Mouse (Mus musculus) B cell, adult (primary cell): Measurements from ENCODE around the gene Exd1. TPM values are rescaled to one million over a fixed set of nuclear protein-coding genes. Genes with fewer than 3 reads are reported as not detected.

Experiments used
- total RNA-seq: library from RNA; stranded (reverse); gene quantifications from 4 replicates; pipeline ENCODE4 v1.2.4, GENCODE M21; 2023; ENCODE audit not compliant: inconsistent age

Gene Exd1
- total RNA-seq, result 0.10 to 0.36 TPM (median 0.10 TPM) in 3 of 4 replicates, not detected in the other

DNA sequence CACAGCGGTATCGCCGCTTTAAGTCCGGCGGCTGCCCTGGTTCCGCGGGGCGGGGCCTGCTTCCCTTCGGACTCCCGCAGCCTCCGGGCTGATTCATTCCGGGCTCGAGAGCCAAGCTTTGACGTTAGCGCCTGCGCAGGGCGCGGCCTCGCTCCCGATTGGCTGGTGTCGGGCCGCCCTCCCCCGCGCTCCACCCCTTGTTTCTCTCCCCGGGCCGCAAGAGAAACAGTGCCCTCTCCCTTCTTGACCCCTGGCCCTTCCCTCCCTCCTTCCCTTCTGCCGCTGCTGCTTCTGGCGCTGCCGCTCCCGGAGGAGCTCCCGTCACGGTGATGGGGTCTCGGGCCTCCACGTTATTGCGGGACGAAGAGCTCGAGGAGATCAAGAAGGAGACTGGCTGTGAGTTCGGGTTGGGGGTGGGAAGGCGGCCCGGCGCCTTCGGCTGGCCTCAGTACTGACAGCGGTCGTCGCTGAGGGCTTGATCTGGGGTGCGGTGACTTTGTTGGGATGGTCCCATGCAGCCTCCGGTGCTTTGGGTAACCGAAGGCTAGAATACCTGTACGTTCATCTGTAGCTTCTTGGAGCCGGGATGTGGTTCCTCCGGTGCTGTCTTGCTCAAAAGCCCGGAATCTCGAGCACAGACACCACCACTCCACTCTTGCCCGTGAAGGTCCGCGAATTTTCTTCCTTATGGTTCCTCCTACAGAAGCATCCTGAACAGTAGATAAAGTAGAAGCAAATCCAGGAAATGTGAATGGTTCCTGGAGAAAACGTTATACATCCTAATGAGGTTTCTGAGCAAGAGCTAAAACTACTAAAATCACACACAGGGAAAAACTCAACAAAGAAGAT, at the start of gene Exd1, which contains the start of gene Chp1:
Exd1 (minus strand) TSS at position 106 of the 849 bp plus-strand sequence.
Chp1 (plus strand) TSS at position 176 of the 849 bp plus-strand sequence.

DNA sequence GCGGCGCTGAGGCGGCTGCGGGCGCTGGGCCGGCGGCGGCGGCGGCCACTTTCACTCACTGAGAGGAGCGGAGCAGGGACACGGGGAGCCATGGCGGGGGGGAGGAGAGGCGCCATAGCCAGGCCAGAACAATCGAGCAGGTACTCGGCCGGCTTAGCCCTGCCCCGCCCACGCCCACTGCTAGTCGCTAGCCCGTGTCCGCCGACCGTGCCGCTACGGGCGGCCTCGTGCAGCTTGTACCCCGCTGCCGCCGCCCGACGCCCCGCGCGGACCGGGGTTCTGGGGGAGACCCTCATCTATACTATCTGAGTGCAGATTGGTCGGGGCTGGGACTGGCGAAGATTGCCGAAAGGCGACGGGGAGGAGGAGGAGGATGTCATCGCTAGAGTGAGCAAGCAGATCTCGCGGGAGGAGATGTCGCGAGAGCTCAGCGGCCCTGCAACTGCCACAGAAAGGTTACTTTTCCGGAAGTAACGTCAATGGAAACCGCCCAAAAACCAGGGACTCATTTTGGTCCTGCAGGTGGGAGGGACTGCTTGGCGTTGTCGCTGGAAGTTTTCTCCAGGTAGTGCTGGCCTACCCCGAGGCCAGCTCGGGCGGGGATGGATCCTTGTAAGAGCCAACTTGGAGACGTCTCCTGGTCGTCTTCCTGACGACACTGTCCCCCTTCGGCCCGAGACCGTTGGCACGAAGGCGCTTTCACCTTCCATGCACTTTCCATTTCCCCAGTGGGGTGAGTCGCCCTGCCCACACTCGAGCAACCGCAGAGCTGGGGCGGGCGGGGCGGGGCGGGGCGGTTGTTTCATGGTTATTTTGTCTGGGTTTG, 69.6 kb downstream of the Exd1 start, which contains the start of gene Ino80:
Ino80 (minus strand) TSS at position 117 of the 826 bp plus-strand sequence.

Other genes with a start within 250 kb of the Exd1 start
- 0.54 to 0.96 TPM (median 0.76 TPM) in 4 replicates for gene Dll4, start 221.8 kb downstream of the Exd1 start, total RNA-seq
- 0.54 to 1.1 TPM (median 0.83 TPM) in 4 replicates for gene Chac1, start 196.4 kb downstream of the Exd1 start, total RNA-seq
- 38.9 to 47.4 TPM (median 42.3 TPM) in 4 replicates for gene Ino80, start 69.9 kb downstream of the Exd1 start, total RNA-seq
- 69.0 to 78.1 TPM (median 70.2 TPM) in 4 replicates for gene Chp1, start 70 bp upstream of the Exd1 start, total RNA-seq
- gene Nusap1, start 70.7 kb upstream of the Exd1 start, total RNA-seq, result 2.2 to 3.9 TPM (median 3.3 TPM) in 4 replicates
- gene Oip5, start 70.8 kb upstream of the Exd1 start, total RNA-seq, result 1.4 to 2.3 TPM (median 1.7 TPM) in 4 replicates
- gene Ndufaf1, start 115.2 kb upstream of the Exd1 start, total RNA-seq, result 14.0 to 19.5 TPM (median 16.4 TPM) in 4 replicates
- gene Rtf1, start 127.4 kb upstream of the Exd1 start, total RNA-seq, result 52.8 to 57.7 TPM (median 53.4 TPM) in 4 replicates
- 0.58 to 0.66 TPM in 2 of 4 replicates, not detected in the others for gene Itpka, start 194.7 kb upstream of the Exd1 start, total RNA-seq
- 21.2 to 27.1 TPM (median 24.0 TPM) in 4 replicates for gene Ltk, start 212.8 kb upstream of the Exd1 start, total RNA-seq
- 30.7 to 37.0 TPM (median 34.7 TPM) in 4 replicates for gene Rpap1, start 239.9 kb upstream of the Exd1 start, total RNA-seq